Mouse (Mus musculus) kidney, postnatal 0 days (tissue): Measurements from ENCODE around the gene Rnase12. TPM values are rescaled to one million over a fixed set of nuclear protein-coding genes. Genes with fewer than 3 reads are reported as not detected.
A peak's percentile ranks its signal among the peaks of the same experiment; 100 is the strongest.

Source experiments
- ATAC-seq: fragments of 200-750 bp; cut with Nextera tagmentation; replicated peaks from 2 replicates; pipeline ENCODE4 v1.8.0; 2017; ENCODE audit warnings: low read depth, moderate number of reproducible peaks, moderate TSS enrichment, moderate library complexity; ENCODE audit not compliant: low FRiP score
- DNase-seq: peaks from one replicate; pipeline ENCODE4 v3.0.0-alpha.2; 2016; ENCODE audit warnings: low spot score
- H3K27ac ChIP-seq: fragments of 300-500 bp; sonication (generic); 2 replicates; pipeline ENCODE4 v1.5.1; 2014; ENCODE audit warnings: mild to moderate bottlenecking
- H3K27me3 ChIP-seq: fragments of 300-500 bp; sonication (generic); 2 replicates; pipeline ENCODE4 v1.6.1; 2014; ENCODE audit warnings: low read length, mixed read lengths; ENCODE audit not compliant: insufficient read depth
- H3K36me3 ChIP-seq: fragments of 300-500 bp; sonication (generic); 2 replicates; pipeline ENCODE4 v1.6.1; 2014; ENCODE audit warnings: low read length, mixed read lengths; ENCODE audit not compliant: insufficient read depth
- H3K4me1 ChIP-seq: fragments of 300-500 bp; sonication (generic); replicated peaks from 2 replicates; pipeline ENCODE4 v1.6.1; 2014; ENCODE audit warnings: antibody characterized with exemption, low read length, mixed read lengths; ENCODE audit not compliant: insufficient read depth
- H3K4me2 ChIP-seq: fragments of 300-500 bp; sonication (generic); 2 replicates; pipeline ENCODE4 v1.6.1; 2014; ENCODE audit warnings: mild to moderate bottlenecking, low read length, moderate library complexity, mixed read lengths
- H3K4me3 ChIP-seq: fragments of 300-500 bp; sonication (generic); replicated peaks from 2 replicates; pipeline ENCODE4 v1.5.1; 2014; ENCODE audit warnings: low read depth, low read length
- H3K9ac ChIP-seq: fragments of 300-500 bp; sonication (generic); 2 replicates; pipeline ENCODE4 v1.6.1; 2014; ENCODE audit warnings: low read depth, low read length
- H3K9me3 ChIP-seq: fragments of 300-500 bp; sonication (generic); replicated peaks from 2 replicates; pipeline ENCODE4 v1.6.1; 2016; ENCODE audit warnings: low read length, inconsistent platforms, mixed read lengths
- CTCF ChIP-seq: IDR thresholded peaks from 2 replicates; pipeline ENCODE4 v1.5.1; 2016; ENCODE audit warnings: antibody characterized with exemption, low read depth, mild to moderate bottlenecking, moderate library complexity
- WGBS: fragments of 180-500 bp; shearing (Covaris S2); extraction: QIAGEN DNeasy Blood & Tissue Kit; methylation state at CpG from one replicate; pipeline ENCODE4 v1.1.7; 2014; 5-methylcytosine and 5-hydroxymethylcytosine counted together
- polyA plus RNA-seq: library from polyadenylated mRNA; unstranded; fragments of >200 nt; fragmentation: Nextera tagmentation; extraction: Ambion mirVana; gene quantifications from 2 replicates; pipeline ENCODE4 v1.2.1, GENCODE M21; 2015

Rnase12 gene
- polyA plus RNA-seq, 1 experiment from 2014 or later, result 11.1 TPM

DNA sequence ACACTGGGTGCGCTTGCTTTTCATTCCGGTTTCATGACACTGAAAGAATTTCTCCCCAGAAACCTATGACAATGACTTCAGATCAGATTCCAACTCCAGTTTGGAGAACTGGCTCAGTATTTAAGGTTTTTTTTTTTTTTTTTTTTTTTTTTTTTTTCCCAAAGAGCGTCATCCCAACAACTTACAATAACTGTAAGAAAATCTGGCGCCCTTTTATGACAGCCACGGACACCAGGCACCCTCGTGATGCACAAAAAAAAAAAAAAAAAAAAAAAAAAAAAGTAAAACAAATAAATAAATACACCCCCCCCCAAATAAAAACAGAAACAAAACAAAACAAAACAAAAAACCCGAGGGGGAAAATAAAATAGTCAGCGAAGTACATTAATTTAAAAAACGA is 30.3 kb upstream of the Rnase12 start:
- TF ChIP-seq CTCF, result no peak
- 12% methylated on average over 9 of the region's 9 CpGs for WGBS
- H3K9me3 ChIP-seq, result no peaks in the 10 kb centered on the region
- H3K36me3 ChIP-seq, result no peaks in the 10 kb centered on the region
- peak overlapping the region; percentile 83 for H3K4me2 ChIP-seq
- H3K4me1 ChIP-seq, result no peaks in the 10 kb centered on the region
- H3K4me3 ChIP-seq, result peak overlapping the region; percentile 75
- DNase-seq, result no peak
- H3K27me3 ChIP-seq, result no peaks in the 10 kb centered on the region
- H3K9ac ChIP-seq, result peak overlapping the region; percentile 40; the same call in 1 of the 2 replicates
- no peak for ATAC-seq
- H3K27ac ChIP-seq, result no peak overlapping the region

DNA sequence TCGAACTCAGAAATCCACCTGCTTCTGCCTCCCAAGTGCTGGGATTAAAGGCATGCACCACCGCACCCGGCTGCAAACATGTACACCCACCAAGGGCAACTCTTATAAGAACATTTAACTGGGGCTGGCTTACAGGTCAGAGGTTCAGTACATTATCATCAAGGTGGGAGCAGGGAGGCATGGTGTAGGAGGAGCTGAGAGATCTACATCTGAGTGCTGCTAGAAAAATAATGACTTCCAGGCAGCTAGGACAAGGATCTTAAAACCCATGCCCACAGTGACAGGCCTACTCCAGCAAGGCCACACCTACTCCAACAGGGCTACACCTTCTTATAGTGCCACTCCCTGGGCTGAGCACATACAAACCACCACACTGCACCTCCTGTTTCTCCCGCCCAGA is 28.4 kb upstream of the Rnase12 start:
- H3K36me3 ChIP-seq, result no peaks in the 10 kb centered on the region
- no peaks in the 10 kb centered on the region for H3K9me3 ChIP-seq
- TF ChIP-seq CTCF, result no peak
- H3K27me3 ChIP-seq, result no peaks in the 10 kb centered on the region
- no peak overlapping the region for H3K27ac ChIP-seq
- WGBS, result 82% methylated on average over 4 of the region's 4 CpGs
- H3K4me1 ChIP-seq, result peaks cover 5% of the 10 kb centered on the region; the same call in 1 of the 2 replicates
- H3K4me3 ChIP-seq, result no peak overlapping the region
- DNase-seq (no peak), ATAC-seq (no peak)
- H3K4me2 ChIP-seq, result no peak overlapping the region
- H3K9ac ChIP-seq, result no peak overlapping the region

DNA sequence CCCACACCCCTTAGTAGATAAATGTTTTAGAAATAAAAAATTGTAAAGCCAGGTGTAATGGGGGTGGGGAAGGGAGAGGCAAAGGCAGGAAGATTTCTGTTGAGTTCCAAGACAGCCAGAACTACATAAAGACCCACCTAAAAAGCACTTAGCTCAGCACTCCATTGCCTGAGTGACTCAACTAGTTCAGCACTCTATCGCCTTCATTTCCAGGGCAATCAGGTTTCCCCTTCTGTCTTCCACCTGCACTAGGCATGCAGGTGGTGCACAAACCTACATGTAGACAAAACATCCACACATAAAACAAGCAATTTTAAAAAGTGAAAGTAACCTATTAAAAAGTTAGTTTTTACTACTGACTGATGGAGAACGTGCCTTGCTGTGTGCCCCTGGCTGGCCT is 27.6 kb upstream of the Rnase12 start:
- DNase-seq (no peak), ATAC-seq (no peak)
- Histone ChIP-seq H3K27ac (no peak overlapping the region), H3K4me3 (no peak overlapping the region), H3K27me3 (no peaks in the 10 kb centered on the region), H3K4me1 (peaks cover 5% of the 10 kb centered on the region; the same call in 1 of the 2 replicates), H3K36me3 (no peaks in the 10 kb centered on the region), H3K4me2 (no peak overlapping the region), H3K9me3 (no peaks in the 10 kb centered on the region), H3K9ac (no peak overlapping the region)
- TF ChIP-seq CTCF, result no peak
- 73% methylated on average over 2 of the region's 2 CpGs for WGBS

DNA sequence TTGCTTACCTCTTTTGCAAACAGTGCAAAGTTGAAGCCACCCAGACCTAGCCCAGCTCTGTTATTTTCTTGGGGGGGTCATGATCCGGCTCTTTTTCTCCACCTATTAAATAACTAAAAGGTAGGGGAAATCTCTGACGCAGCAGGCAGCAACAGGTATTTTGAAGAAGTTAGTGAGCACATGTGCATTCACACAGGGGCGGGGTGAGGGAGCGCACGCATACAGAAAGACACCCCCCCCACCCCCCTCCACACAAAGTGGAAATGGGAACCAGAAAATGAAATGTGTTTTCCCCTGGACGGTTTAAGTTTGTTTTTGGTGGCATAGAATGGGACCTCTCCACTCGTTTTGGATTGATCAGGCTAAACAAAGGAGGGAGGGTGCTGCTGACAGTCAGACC is 26.3 kb upstream of the Rnase12 start:
- no peak for TF ChIP-seq CTCF
- Histone ChIP-seq H3K9me3 (no peaks in the 10 kb centered on the region), H3K27me3 (no peaks in the 10 kb centered on the region), H3K4me3 (0 out of 2 replicates have a peak overlapping the region, but pooled peaks have one; percentile 54), H3K9ac (no peak overlapping the region), H3K27ac (no peak overlapping the region), H3K4me2 (peak overlapping the region; percentile 84), H3K36me3 (no peaks in the 10 kb centered on the region), H3K4me1 (peaks cover 5% of the 10 kb centered on the region; the same call in 1 of the 2 replicates)
- 26% methylated on average over 7 of the region's 7 CpGs for WGBS
- DNase-seq (no peak), ATAC-seq (no peak)

DNA sequence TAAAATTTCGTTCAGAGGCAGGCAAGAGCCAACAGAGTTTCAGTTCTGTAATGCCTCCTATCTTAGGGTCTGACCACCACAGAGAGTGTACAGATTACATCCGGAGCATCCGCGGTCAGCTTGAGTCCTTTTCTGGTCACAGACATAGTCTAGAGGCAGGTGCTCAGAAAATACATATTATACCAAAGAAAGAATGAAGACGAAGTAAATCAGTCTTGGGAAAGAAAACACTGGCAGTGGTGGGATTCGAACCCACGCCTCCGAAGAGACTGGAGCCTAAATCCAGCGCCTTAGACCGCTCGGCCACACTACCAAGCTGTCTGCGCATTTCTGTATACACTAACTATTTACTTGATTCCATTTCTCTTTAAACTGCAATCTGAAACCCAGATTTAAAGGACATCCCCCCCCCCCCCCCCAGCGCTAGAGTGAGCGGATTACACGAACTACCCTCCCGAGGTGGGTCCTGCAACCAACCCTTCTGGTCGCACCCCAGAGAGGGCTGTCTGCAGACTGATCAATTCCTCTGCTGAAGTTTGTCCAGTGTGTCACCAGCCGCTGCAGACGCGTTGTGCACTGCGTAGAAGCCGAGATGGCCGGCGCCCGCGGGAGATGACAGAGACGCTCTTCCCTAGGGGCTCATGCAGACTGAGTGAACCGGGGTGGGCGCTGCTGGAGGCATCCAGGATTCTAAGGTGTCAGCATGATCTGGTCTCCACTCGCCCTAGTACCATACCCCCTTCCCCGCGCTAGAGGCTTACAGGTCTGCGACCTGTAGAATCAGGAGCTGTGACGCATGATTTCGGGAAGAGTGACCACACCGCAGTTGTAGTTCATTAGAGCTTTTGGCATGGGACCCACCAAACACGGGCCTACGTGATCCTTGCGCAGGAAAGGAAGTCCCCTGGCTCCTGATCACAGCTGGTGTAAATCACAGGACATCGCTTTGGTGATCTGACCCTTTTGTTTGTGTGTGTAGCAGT is 25.4 kb upstream of the Rnase12 start:
- no peak for TF ChIP-seq CTCF
- peak overlapping the region; percentile 54 for H3K4me3 ChIP-seq
- no peaks in the 10 kb centered on the region for H3K36me3 ChIP-seq
- peak overlapping the region; percentile 58 for H3K9ac ChIP-seq
- DNase-seq (peak; percentile 65), ATAC-seq (peak; percentile 75)
- peaks cover 5% of the 10 kb centered on the region; the same call in 1 of the 2 replicates for H3K4me1 ChIP-seq
- no peaks in the 10 kb centered on the region for H3K27me3 ChIP-seq
- H3K4me2 ChIP-seq, result peak overlapping the region; percentile 84
- no peaks in the 10 kb centered on the region for H3K9me3 ChIP-seq
- WGBS, result 3% methylated on average over 38 of the region's 40 CpGs
- H3K27ac ChIP-seq, result no peak overlapping the region

DNA sequence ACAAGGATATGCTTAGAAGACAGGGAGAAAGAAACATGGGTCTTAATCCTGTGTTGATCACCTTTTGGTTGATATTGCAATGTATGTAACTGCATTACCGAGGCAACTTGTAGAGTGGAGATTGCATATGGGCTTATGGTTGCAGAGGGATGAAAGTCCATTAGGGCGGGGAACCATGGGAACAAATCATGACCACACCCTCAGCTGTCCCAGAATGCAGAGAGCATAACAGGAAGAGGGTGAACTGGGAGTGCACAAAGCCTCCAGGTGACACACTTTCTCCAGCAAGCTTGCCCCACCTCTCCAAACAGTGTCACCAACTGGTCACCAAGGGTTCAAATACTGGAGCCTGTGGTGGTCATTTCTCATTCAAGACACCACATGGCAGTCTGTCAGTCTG is 23.6 kb upstream of the Rnase12 start:
- WGBS, result 89% methylated on average over 2 of the region's 2 CpGs
- ATAC-seq, result no peak
- Histone ChIP-seq H3K27me3 (no peaks in the 10 kb centered on the region), H3K9me3 (no peaks in the 10 kb centered on the region), H3K4me3 (no peak overlapping the region), H3K4me2 (no peak overlapping the region), H3K9ac (no peak overlapping the region), H3K4me1 (peaks cover 5% of the 10 kb centered on the region; the same call in 1 of the 2 replicates), H3K36me3 (no peaks in the 10 kb centered on the region), H3K27ac (no peak overlapping the region)
- no peak for TF ChIP-seq CTCF
- DNase-seq, result no peak
